In genomic region chr9:40268040-40268747, GRCm38 (mm10) we compare ENCODE assay signal across 8 mouse cellular contexts. TPM values are rescaled to one million over a fixed set of nuclear protein-coding genes. Genes with fewer than 3 reads are reported as not detected.
DNase-seq lines count a peak whose midpoint lies in the region; ATAC-seq and TF ChIP-seq lines count a peak whose summit lies in the region.

No protein-coding gene starts in this region.

- TF ChIP-seq CTCF in cerebellum, adult 2 months (IDR thresholded peaks at IDR 0.05; ENCODE audit: borderline replicate concordance, insufficient read depth, low read depth, low read length) = no peak

- H3K4me2 ChIP-seq in kidney, embryonic 15.5 days = peak overlapping the region; percentile 62; the same call in 1 of the 2 replicates
- H3K4me2 ChIP-seq in hindbrain, embryonic 13.5 days = peak overlapping the region; percentile 68

- H3K9ac ChIP-seq in kidney, embryonic 15.5 days = no peak overlapping the region
- peak overlapping the region; percentile 85 for H3K9ac ChIP-seq in hindbrain, embryonic 13.5 days

- no peaks in the 10 kb centered on the region for H3K36me3 ChIP-seq in kidney, embryonic 15.5 days
- H3K36me3 ChIP-seq in hindbrain, embryonic 13.5 days = no peaks in the 10 kb centered on the region

- WGBS in kidney, embryonic 15.5 days = 13% methylated on average over 21 of the region's 21 CpGs
- 17% methylated on average over 21 of the region's 21 CpGs for WGBS in hindbrain, embryonic 13.5 days
- WGBS in cerebellum, adult 2 months = 6% methylated on average over 21 of the region's 21 CpGs

- H3K4me1 ChIP-seq in kidney, embryonic 15.5 days = peaks cover 19% of the 10 kb centered on the region
- peaks cover 43% of the 10 kb centered on the region for H3K4me1 ChIP-seq in hindbrain, embryonic 13.5 days (replicated peaks)
- peaks cover 6% of the 10 kb centered on the region; the same call in 1 of the 2 replicates for H3K4me1 ChIP-seq in cerebellum, adult 2 months (ENCODE audit: control insufficient read depth, insufficient read depth, low read length)

- no peak for DNase-seq in kidney, adult 11 months
- peak; percentile 44 for DNase-seq in embryo, embryonic 10.5 days (ENCODE audit: low spot score)
- peak; percentile 21 for DNase-seq in neural tube, embryonic 10.5 days (ENCODE audit: extremely low spot score, low spot score)
- no peak for DNase-seq in cerebellum, adult 2 months
- no peak for DNase-seq in layer of hippocampus, postnatal 25 days (ENCODE audit: extremely low spot score in 1 of 2, low spot score in 1 of 2)
- no peak for DNase-seq in testis, postnatal 10 days (ENCODE audit: low spot score)

- TF ChIP-seq POLR2A in cerebellum, adult 2 months (IDR thresholded peaks at IDR 0.05; ENCODE audit: borderline replicate concordance, insufficient read depth, low read length) = no peak

- H3K27me3 ChIP-seq in kidney, embryonic 15.5 days = peaks cover 34% of the 10 kb centered on the region
- H3K27me3 ChIP-seq in hindbrain, embryonic 13.5 days = no peaks in the 10 kb centered on the region
- no peaks in the 10 kb centered on the region; the same call in 1 of the 2 replicates for H3K27me3 ChIP-seq in cerebellum, adult 2 months (ENCODE audit: control insufficient read depth, insufficient read depth, low read length)

- peak overlapping the region; percentile 31; the same call in 1 of the 2 replicates for H3K4me3 ChIP-seq in kidney, embryonic 15.5 days (replicated peaks)
- peak overlapping the region; percentile 68 for H3K4me3 ChIP-seq in hindbrain, embryonic 13.5 days
- no peak overlapping the region for H3K4me3 ChIP-seq in cerebellum, adult 2 months (replicated peaks; ENCODE audit: insufficient read depth, low read depth, low read length)

- H3K9me3 ChIP-seq in kidney, embryonic 15.5 days (replicated peaks) = no peaks in the 10 kb centered on the region
- H3K9me3 ChIP-seq in hindbrain, embryonic 13.5 days = no peaks in the 10 kb centered on the region

- ATAC-seq in kidney, embryonic 15.5 days (replicated peaks; ENCODE audit: low FRiP score) = no peak
- no peak for ATAC-seq in hindbrain, embryonic 13.5 days (ENCODE audit: low FRiP score)

- no peak overlapping the region for H3K27ac ChIP-seq in kidney, embryonic 15.5 days
- peak overlapping the region; percentile 88 for H3K27ac ChIP-seq in hindbrain, embryonic 13.5 days
- H3K27ac ChIP-seq in cerebellum, adult 2 months (ENCODE audit: insufficient read depth, low read length) = no peak overlapping the region

RNA-seq across cellular contexts. Expression of gene Scn3b, which starts 0.8 kb away (rescaled TPM):
- 3.1 and 7.2 TPM in 2 replicates for polyA plus RNA-seq in kidney, embryonic 15.5 days (2015; fragmentation: Nextera tagmentation; extraction: Ambion mirVana)
- 101 and 111 TPM in 2 replicates for polyA plus RNA-seq in hindbrain, embryonic 13.5 days (2015; fragmentation: Nextera tagmentation; extraction: Ambion mirVana)
- 9.2 and 10.1 TPM in 2 replicates for polyA plus RNA-seq in cerebellum, adult 2 months (2012; rRNA removed)
- 100 to 1,000 TPM; 248 to 274 TPM for total RNA-seq in layer of hippocampus, postnatal 25 days (2021)

Comparison
In these comparisons a context has a peak if more than half of its experiments do, and no peak if none do; other contexts are left out.
1. DNase-seq: peak in embryo, embryonic 10.5 days (single experiment) and neural tube, embryonic 10.5 days (single experiment); none in kidney, adult 11 months (single experiment), cerebellum, adult 2 months (0 of 2), layer of hippocampus, postnatal 25 days (0 of 2) and testis, postnatal 10 days (single experiment).